Mouse (Mus musculus): Measurements from ENCODE around the gene Cfb.

DNA sequence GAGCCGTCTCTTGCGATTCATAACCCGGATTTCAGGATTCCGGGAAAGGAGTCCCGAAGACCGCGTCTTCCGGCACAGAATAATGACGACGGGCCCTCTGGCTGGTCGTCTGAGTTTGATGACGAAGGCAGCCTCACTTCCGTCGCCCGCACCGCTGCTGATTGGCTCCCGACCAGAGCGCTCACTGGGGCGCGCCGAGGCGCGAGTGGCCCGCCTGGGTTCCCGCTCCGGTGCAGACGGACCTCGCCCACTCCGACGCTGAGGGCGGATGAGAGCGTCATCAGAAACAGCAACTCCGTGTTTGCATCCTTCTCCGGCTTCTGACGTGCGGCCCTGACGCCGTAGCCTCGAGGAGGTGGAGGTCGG is 25.5 kb downstream of the Cfb start, which contains the start of the genes Stk19 and Dxo:
- TF ChIP-seq POLR2A (IDR thresholded peaks at IDR 0.05; ENCODE audit: extremely low read depth, insufficient read depth, low read length) (peak; percentile 80), CTCF (IDR thresholded peaks at IDR 0.05; ENCODE audit: extremely low read depth, insufficient read depth, low read length) (no peak)
